Mouse (Mus musculus) gastrocnemius, adult 8-10 months (tissue): ENCODE measurements around the gene Herc3. TPM values are rescaled to one million over a fixed set of nuclear protein-coding genes. Genes with fewer than 3 reads are reported as not detected.
"Not testable (repeated sequence)": the region's sequence is repeated elsewhere in the genome, so short reads cannot be mapped to it uniquely, and the experiment has no call there.

ENCODE experiments used
- DNase-seq, 2 experiments: peaks; one replicate each; pipeline ENCODE4 v3.0.0; 2022; ENCODE audit warnings: low spot score in 2 of 2
- total RNA-seq, 4 experiments: library from RNA; stranded (reverse); gene quantifications; 2 replicates each; pipeline ENCODE4 v1.2.4; 2022

Gene Herc3
- total RNA-seq, result 10 to 100 TPM; 20.6 to 60.0 (median 34.2) TPM

- peak; percentile 52 to 67 for DNase-seq
Observed at GRCm38 (mm10) chr6:58831232-58832009, at the start of gene Herc3. TSS of gene Herc3 (plus strand) at chr6:58831465.

DNA sequence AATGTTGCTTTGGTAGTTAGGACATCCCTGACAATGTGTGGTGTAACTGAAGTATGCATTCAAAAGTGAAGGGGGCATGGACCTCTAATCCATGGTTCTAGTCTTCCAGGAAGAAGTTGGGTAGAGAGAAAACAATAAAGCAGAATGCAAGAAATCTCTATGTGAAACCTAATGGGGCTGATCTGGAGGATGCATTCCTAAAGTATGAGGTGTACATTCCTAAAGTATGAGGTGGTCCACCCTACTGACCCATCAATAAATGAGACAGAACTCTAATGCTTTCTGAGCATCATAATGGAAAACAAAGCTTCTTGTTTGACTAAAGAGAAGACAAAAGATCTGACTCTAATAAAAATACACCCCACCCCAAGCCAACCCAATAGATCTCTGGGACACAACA lies 29.9 kb upstream of the Herc3 start:
- no peak for DNase-seq

DNA sequence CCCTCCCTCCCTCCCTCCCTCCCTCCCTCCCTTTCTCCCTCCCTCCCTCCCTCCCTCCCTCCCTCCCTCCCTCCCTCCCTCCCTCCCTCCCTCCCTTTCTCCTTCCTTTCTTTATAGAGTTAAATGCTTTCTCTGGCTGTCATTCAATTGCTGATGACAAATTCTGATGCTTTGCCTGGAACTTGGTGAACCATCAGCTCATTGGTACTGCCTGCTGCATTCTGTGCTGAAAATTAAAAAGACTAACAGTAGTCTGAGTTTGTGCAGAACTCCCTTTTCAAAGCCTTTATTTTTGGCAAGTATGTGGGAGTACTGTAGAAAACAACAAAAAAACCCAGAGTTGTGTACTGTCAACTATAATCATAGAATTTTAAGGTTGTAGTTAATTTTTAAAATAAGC lies 16.9 kb upstream of the Herc3 start:
- DNase-seq, result no peak

DNA sequence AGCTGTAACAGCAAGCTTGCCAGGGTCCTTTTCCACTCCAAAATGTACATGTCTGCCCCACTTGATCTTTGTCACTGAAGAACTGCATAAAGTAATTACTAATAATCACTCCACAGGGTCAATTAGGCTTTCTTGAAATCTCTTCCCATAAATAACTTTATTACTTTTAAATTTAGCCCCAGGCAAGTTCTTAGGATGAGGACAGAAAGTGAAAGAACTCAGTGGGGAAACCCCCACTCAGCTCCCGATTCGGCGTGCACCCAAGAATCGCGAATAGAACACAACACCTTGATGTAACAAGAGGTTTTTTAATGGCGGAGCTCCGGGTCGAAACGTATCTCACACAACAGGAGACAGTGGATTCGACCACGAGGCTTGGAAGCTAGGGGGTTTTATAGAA lies 14.2 kb upstream of the Herc3 start:
- not testable (repeated sequence) for DNase-seq

GRCm38 (mm10) chr6:58825619-58826018 lies 5.6 kb upstream of the Herc3 start:
- DNase-seq, result no peak

DNA sequence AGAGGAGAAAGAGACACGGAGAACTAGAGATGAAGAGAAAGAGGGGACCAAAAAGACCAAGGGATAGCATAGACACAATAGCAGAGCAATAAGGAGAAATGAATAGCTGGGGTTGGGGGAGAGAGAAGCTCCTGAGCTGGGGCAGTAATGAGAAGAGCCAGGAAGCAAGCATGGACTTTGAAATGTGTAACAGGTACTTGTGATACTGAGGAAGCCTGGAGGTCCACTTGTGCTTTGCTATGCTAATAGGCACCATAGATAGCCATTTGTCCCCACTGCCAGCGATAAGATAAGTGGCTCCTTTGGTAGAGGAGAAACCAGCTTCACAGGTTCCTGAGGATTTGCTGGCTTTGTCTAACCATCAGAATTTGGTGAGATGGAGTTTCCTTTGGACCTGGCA lies 5.2 kb upstream of the Herc3 start:
- no peak for DNase-seq

DNA sequence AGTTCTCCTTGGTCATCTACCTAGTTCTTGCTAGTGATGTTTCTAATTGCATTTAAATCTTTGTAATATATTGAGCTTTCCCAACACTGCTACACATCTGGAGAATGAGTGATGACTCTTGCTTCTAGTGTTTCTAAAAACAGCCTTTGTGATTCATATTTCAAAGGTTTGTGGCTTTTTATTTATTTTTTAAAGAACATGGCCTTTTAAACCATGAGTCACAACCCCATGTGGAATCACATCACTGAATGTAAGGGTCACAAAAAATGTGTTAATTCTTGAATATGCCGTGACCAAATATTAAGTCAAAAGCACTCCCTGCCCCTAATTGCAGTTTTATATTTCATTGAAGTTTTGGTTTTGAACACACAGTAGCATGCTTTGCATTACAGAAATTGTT lies 2.7 kb upstream of the Herc3 start:
- no peak for DNase-seq

DNA sequence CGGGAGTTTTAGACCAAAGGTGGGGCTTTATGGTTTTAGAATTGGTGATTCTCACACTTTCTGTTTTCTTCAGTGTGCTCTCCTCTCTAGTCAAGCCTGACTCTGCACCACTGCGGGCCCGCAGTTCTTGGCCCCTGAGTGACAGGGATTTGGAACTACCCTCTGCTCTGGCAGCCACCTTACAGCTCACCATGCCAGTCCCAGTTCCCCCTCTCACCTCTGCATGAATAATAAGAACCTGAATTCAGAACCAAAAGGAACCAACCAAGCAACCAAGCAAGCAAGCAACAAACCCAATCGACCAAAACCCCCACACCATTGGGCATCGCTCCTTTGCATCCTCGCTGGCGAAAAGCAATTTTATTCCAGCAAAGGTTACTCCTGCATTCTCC lies 429 bp upstream of the Herc3 start:
- no peak for DNase-seq

DNA sequence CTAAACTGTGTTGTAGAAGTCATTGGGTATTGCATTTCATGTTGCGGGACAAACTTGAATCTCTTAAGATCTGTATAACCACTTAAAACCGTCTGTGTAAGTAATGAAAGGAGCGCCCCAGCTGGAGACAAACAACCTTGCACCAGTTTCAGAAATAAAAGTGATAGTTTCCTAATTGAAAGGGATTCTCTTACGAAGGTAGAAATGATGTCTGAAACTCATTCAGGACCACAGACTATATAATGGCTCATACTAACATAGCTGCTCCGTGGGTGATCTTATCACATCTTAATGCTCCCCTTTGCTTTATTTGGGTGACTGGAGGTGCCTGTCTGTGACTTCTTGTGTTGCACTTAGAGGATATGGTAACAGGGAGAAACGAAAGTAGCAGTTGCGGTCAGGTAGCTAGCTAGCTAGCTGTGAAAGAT lies 1.3 kb downstream of the Herc3 start:
- no peak for DNase-seq

DNA sequence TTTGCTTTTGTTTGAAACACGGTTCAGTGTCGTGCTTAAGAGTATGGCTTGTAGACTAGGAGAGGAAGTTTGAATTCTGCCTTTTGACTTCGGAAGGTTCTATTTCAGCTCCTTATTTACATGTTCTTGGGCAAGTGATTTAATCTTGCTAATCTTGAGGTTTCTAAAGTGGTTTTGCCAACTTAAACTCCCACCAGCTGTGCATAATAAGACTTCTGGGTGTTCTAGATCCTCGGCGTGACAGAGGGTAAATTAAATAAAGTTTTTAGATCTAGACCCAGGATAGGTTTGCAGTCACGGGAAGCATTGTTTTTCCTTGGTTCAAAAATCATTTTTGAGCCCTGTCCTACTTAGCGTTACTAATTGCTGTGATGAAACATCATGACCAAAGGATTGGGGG lies 3.2 kb downstream of the Herc3 start:
- DNase-seq, result no peak

- DNase-seq, result no peak
Observed at GRCm38 (mm10) chr6:58835591-58835990, 4.3 kb downstream of the Herc3 start.

DNA sequence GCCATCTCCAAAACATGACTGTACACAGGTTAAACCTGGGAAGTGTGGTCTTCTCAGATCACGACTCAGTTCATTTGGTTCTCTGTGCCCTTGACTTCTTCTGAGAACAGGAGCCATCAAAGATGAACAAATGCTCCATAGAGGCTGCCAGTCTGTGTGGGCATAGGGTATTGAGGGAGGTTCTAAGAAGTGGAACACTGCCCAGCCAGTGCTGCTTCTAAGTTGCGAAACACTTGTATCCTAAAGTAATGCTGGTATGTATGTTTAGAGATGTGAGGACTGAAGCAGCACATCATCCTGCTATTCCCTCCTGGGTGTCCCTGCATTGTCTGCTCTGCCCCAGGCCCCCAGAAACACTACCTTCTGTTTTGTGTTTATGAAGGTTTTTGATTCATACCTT lies 5.2 kb downstream of the Herc3 start:
- DNase-seq, result no peak

GRCm38 (mm10) chr6:58837917-58838316 lies 6.7 kb downstream of the Herc3 start:
- no peak for DNase-seq

DNA sequence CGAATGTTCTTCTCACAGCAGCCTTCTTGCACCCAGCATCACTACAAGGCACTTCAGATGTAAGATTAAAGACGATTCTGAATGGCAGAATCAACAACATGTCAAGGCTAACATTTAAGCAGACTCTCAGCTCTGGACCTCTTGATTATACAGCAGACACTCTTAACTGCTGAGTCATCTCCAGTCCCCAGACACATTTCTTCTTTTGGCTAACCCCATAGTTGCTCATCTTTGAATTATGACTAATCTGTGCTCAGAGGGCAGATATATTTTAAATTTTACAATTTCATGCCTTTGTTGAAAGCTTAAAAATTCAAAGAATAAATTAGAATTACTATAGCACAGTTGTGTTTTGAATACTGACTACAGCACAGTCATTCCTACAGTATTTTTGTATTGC lies 9.9 kb downstream of the Herc3 start:
- no peak for DNase-seq

DNA sequence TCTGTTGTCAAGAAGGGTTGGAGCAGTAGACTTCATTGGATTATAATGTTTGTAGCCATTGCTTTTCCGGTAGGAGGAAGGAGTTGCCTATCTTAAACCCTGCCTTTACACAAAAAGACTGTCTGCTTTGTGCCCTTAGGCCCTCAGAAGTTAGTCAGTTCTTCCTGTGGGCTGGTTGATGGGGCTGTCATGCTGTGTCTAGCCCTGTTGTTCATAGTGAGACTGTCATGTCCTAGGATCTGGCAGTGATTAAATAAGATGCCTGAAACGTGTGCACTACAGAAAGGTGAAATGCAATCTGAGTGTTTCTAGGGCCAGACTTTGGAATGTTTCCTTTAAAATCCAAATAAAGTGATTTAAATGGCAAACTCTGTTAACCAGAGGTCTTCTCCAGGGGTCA lies 10.9 kb downstream of the Herc3 start:
- DNase-seq, result no peak

DNA sequence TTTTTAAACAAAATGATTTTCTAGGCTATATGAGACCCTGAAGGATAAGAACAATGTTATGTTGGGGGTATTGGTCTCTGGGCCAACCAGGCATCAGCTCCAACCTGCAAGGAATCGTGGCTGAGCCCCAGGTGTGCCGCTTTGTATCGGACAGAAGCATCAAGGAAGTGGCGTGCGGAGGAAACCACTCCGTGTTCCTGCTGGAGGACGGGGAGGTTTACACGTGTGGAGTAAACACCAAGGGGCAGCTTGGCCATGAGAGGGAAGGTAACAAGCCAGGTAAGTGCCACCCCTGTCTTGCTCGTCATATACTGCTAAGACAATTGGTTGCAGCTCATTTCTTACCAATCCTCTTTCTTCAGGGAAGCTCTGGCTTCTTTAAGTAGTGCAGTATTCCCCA lies 12.3 kb downstream of the Herc3 start:
- DNase-seq, result no peak

GRCm38 (mm10) chr6:58844188-58844822 lies 13.0 kb downstream of the Herc3 start:
- no peak for DNase-seq

GRCm38 (mm10) chr6:58846850-58847692 lies 15.8 kb downstream of the Herc3 start:
- DNase-seq, result no peak

DNA sequence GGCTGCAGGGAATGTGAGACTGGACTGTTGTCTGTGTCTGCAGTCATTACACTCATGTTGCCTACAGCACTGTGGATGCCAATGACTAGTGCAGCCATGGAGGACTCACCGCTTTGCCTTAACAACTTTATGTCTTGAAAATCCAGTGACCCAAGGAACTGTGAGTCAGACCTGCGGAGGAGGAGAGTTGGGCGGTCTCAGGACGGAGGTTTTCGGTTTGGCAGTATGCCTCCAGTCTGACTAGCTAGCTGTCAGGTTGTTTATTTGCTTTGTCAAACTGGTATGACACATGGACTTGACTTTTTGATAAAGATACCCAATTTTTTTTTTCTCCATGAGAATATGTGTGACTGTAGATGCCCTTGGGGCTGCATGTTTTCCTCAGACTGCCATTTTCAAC lies 16.6 kb downstream of the Herc3 start:
- no peak for DNase-seq

DNA sequence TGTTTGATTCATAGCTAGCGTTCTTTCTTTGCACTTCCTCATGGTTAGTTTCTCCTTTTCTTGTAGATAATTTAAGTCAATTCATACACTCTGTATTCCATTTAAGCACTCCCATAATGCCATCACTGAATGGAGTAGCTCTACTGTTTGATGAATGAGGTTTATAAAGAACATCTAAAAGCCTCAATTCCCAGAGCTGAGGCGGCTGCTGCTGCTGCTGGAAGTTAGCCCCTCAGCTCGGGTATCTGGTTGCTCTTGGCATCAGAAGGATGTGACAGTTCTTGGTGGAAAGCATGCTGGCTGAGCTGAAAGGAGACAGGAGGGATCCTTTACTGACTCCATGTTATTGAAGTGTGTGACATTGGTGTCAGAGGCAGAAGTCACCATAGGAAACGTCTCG lies 18.1 kb downstream of the Herc3 start:
- no peak for DNase-seq

DNA sequence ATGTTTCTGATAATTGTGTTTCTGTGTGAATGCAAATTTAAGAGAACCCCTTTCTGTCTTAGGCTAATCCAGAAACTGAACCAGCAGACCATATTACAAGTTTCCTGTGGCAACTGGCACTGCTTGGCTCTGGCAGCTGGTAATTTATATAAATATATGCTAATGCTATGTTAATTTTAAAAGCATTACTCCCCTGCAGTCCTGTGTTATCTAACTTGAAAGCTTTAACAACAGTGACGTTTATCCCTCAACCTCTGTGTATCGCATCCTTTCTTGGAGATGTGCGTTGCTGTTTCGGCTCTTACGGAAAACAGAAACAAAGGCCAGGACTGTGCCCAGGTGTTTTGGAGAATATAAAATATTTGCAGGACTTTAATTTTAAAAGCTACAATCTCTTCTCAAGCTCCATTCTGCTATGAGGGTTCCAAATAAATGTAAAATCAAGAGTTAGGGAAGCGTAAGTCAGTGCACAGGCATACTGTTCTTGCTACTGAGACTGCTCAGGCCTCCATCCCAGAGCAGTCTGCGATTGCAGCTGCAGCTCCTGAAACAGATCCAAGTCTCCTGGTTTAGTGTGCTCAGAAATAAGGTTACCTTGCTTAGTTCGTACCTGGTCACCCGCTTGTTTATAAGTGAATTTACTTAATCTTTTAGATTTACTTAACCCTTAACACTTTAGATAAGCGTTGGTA lies 24.6 kb downstream of the Herc3 start:
- DNase-seq, result no peak

DNA sequence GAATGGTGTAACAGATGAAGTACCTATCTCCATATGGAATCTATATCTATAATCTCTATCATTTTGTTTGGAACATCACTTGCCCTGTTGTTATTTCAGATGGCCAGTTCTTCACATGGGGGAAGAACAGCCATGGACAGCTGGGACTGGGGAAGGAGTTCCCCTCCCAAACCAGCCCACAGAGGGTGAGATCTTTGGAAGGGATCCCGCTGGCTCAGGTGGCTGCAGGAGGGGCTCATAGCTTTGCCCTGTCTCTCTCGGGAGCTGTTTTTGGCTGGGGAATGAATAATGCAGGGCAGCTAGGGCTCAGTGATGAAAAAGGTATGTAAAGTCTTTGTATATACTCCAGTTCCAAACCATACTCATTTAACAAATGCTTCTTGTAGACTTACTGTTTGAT lies 25.2 kb downstream of the Herc3 start:
- DNase-seq, result no peak
